Mouse (Mus musculus): ENCODE data around the gene Ano8. TPM values are rescaled to one million over a fixed set of nuclear protein-coding genes. Genes with fewer than 3 reads are reported as not detected.
"Not testable (repeated sequence)": the region's sequence is repeated elsewhere in the genome, so short reads cannot be mapped to it uniquely, and the experiment has no call there.

Gene Ano8
- total RNA-seq, 2 experiments from 2014 or later = 17.0 to 18.2 TPM

GRCm38 (mm10) chr8:71461152-71461840 is 24.5 kb downstream of the Ano8 start:
- intact Hi-C loops (cut with DNase I) = loop anchor here (2.0 kb wide), 1 partner anchor 18 kb away; no protein-coding TSS in a partner anchor

GRCm38 (mm10) chr8:71460716-71461115 is 25.0 kb downstream of the Ano8 start:
- DNase-seq (ENCODE audit: low spot score) = no peak
- intact Hi-C loops (cut with DNase I) = loop anchor here (2.0 kb wide), 1 partner anchor 18 kb away; no protein-coding TSS in a partner anchor

More at GRCm38 (mm10) chr8:71461152-71461840, 24.5 kb downstream of the Ano8 start:
- no peak for DNase-seq (ENCODE audit: low spot score)

- intact Hi-C loops (cut with DNase I) = no loop called here
- DNase-seq (ENCODE audit: low spot score) = no peak
Observed at GRCm38 (mm10) chr8:71457659-71458270, 28.0 kb downstream of the Ano8 start.

GRCm38 (mm10) chr8:71456906-71457305 is 28.9 kb downstream of the Ano8 start:
- DNase-seq (ENCODE audit: low spot score) = no peak
- intact Hi-C loops (cut with DNase I) = no loop called here

GRCm38 (mm10) chr8:71454668-71455067 is 31.1 kb downstream of the Ano8 start:
- no peak for DNase-seq (ENCODE audit: low spot score)
- intact Hi-C loops (cut with DNase I) = no loop called here

GRCm38 (mm10) chr8:71452669-71453068 is 33.1 kb downstream of the Ano8 start:
- intact Hi-C loops (cut with DNase I) = no loop called here
- no peak for DNase-seq (ENCODE audit: low spot score)

- DNase-seq (ENCODE audit: low spot score) = no peak
- intact Hi-C loops (cut with DNase I) = no loop called here
Observed at GRCm38 (mm10) chr8:71451777-71452176, 34.0 kb downstream of the Ano8 start.

- DNase-seq (ENCODE audit: low spot score) = no peak
- intact Hi-C loops (cut with DNase I) = no loop called here
Observed at GRCm38 (mm10) chr8:71451337-71451736, 34.4 kb downstream of the Ano8 start.

GRCm38 (mm10) chr8:71445096-71445495 is 40.7 kb downstream of the Ano8 start:
- DNase-seq (ENCODE audit: low spot score) = no peak
- intact Hi-C loops (cut with DNase I) = no loop called here

GRCm38 (mm10) chr8:71441404-71441803 is 44.4 kb downstream of the Ano8 start:
- intact Hi-C loops (cut with DNase I) = loop anchor here (2.0 kb wide), 3 partner anchors 77 to 219 kb away; partner anchors contain the start of gene Fam129c
- no peak for DNase-seq (ENCODE audit: low spot score)

GRCm38 (mm10) chr8:71437041-71437440 is 48.7 kb downstream of the Ano8 start:
- no peak for DNase-seq (ENCODE audit: low spot score)
- intact Hi-C loops (cut with DNase I) = no loop called here

GRCm38 (mm10) chr8:71432935-71433334 is 52.8 kb downstream of the Ano8 start:
- intact Hi-C loops (cut with DNase I); DNase-seq (ENCODE audit: low spot score): not testable (repeated sequence)

Other genes with a start within 250 kb of the Ano8 start
- 10 to 100 TPM; 26.2 to 28.6 TPM for gene Myo9b, start 213.2 kb downstream of the Ano8 start, total RNA-seq (2021)
- 10 to 100 TPM; 31.6 to 36.1 TPM for gene Haus8, start 213.0 kb downstream of the Ano8 start, total RNA-seq (2021)
- 100 to 1,000 TPM; 116 to 128 TPM for gene Use1, start 119.1 kb downstream of the Ano8 start, total RNA-seq (2021)
- 10 to 100 TPM; 13.2 to 14.3 TPM for gene Ocel1, start 114.7 kb downstream of the Ano8 start, total RNA-seq (2021)
- gene Nr2f6, start 104.0 kb downstream of the Ano8 start, total RNA-seq (2021) = 10 to 100 TPM; 56.3 to 56.6 TPM
- 10 to 100 TPM; 24.5 to 32.5 TPM for gene Ushbp1, start 90.2 kb downstream of the Ano8 start, total RNA-seq (2021)
- gene Babam1, start 89.1 kb downstream of the Ano8 start, total RNA-seq (2021) = 10 to 100 TPM; 67.0 to 69.5 TPM
- under 1 TPM; 0.18 to 0.36 TPM for gene Ankle1, start 80.0 kb downstream of the Ano8 start, total RNA-seq (2021)
- 10 to 100 TPM; 32.4 to 32.6 TPM for gene Abhd8, start 22.3 kb downstream of the Ano8 start, total RNA-seq (2021)
- gene Mrpl34, start 21.0 kb downstream of the Ano8 start, total RNA-seq (2021) = 100 to 1,000 TPM; 136 to 142 TPM
- 10 to 100 TPM; 29.1 to 29.9 TPM for gene Dda1, start 16.8 kb downstream of the Ano8 start, total RNA-seq (2021)
- gene Gtpbp3, start 2.1 kb upstream of the Ano8 start, total RNA-seq (2021) = 10 to 100 TPM; 18.5 to 19.4 TPM
- 10 to 100 TPM; 26.6 to 35.3 TPM for gene Plvap, start 25.8 kb upstream of the Ano8 start, total RNA-seq (2021)
- under 1 TPM in 1 of 2 experiments, not detected in 1; 0.14 TPM for gene Ccdc194, start 39.7 kb upstream of the Ano8 start, total RNA-seq (2021)
- gene Bst2, start 51.5 kb upstream of the Ano8 start, total RNA-seq (2021) = 10 to 100 TPM; 17.4 to 22.8 TPM
- gene Mvb12a, start 57.0 kb upstream of the Ano8 start, total RNA-seq (2021) = 10 to 100 TPM; 27.0 to 31.1 TPM
- under 1 TPM; 0.31 to 0.36 TPM for gene Tmem221, start 72.9 kb upstream of the Ano8 start, total RNA-seq (2021)
- gene Nxnl1, start 80.6 kb upstream of the Ano8 start, total RNA-seq (2021) = under 1 TPM; 0.14 to 0.31 TPM
- 100 to 1,000 TPM; 140 to 143 TPM for gene Slc27a1, start 82.9 kb upstream of the Ano8 start, total RNA-seq (2021)
- gene Pgls, start 106.2 kb upstream of the Ano8 start, total RNA-seq (2021) = 10 to 100 TPM; 68.1 to 75.9 TPM
- gene Fam129c, start 111.7 kb upstream of the Ano8 start, total RNA-seq (2021) = 1 to 10 TPM in 1 of 2 experiments, under 1 TPM in 1; 0.81 to 1.5 TPM
- gene Colgalt1, start 125.0 kb upstream of the Ano8 start, total RNA-seq (2021) = 10 to 100 TPM; 41.3 to 43.1 TPM
- gene Unc13a, start 185.8 kb upstream of the Ano8 start, total RNA-seq (2021) = under 1 TPM; 0.73 to 0.83 TPM
- gene Jak3, start 190.3 kb upstream of the Ano8 start, total RNA-seq (2021) = 1 to 10 TPM; 7.8 to 8.5 TPM
- gene Insl3, start 203.3 kb upstream of the Ano8 start, total RNA-seq (2021) = 1 to 10 TPM; 4.0 to 4.8 TPM
- 1 to 10 TPM; 5.5 to 8.0 TPM for gene B3gnt3, start 215.8 kb upstream of the Ano8 start, total RNA-seq (2021)
- under 1 TPM; 0.59 to 0.83 TPM for gene Fcho1, start 239.8 kb upstream of the Ano8 start, total RNA-seq (2021)

Measured in heart, postnatal 25 days (tissue).